Mouse (Mus musculus): ENCODE results near the gene Chd9.

Gene Chd9

GRCm38 (mm10) chr8:91098106-91098505 is 270.0 kb downstream of the Chd9 start:
- TF ChIP-seq GATA4 (IDR thresholded peaks at IDR 0.05; ENCODE audit: insufficient replicate concordance, low read length), result no peak
